Mouse (Mus musculus): ENCODE measurements around the gene Cluh.

Gene Cluh

GRCm38 (mm10) chr11:74649095-74649646, at the start of gene Cluh:
Cluh (plus strand) TSS chr11:74649495.
- DNase-seq (ENCODE audit: low read depth), result peak; percentile 93

- no peak for DNase-seq (ENCODE audit: low read depth)
Observed at GRCm38 (mm10) chr11:74602286-74602685, 47.0 kb upstream of the Cluh start.

- DNase-seq (ENCODE audit: low read depth), result no peak
Observed at GRCm38 (mm10) chr11:74610068-74610467, 39.2 kb upstream of the Cluh start.

- no peak for DNase-seq (ENCODE audit: low read depth)
Observed at GRCm38 (mm10) chr11:74610545-74611176, 38.6 kb upstream of the Cluh start, which contains the start of gene Rap1gap2. Rap1gap2 (minus strand) TSS chr11:74610915.

GRCm38 (mm10) chr11:74611437-74611836, 37.9 kb upstream of the Cluh start:
- DNase-seq (ENCODE audit: low read depth), result no peak

DNA sequence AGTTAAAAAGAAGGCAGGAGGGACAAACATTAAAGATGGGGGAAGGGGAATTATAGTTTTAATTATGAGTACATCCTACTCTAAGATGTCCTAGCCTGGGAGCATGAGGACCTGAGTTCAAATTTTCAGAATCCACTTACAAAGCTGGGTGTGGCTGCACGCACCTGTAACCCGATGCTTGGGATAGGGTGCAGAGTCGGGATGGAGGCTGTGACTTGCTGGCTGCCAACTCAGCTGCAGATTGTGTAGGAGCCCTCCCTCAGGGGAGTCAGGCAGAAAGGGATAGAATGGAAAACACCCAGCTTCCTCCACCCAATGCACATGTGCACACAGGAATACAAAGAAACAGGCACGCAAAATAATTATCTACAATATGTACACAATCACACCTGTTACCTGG, 35.9 kb upstream of the Cluh start:
- DNase-seq (ENCODE audit: low read depth), result no peak

GRCm38 (mm10) chr11:74615571-74615970, 33.7 kb upstream of the Cluh start:
- DNase-seq (ENCODE audit: low read depth), result no peak

GRCm38 (mm10) chr11:74619201-74619955, 29.9 kb upstream of the Cluh start, which contains the start of gene Ccdc92b:
Ccdc92b (plus strand) TSS chr11:74619605.
- peak; percentile 65 for DNase-seq (ENCODE audit: low read depth)

DNA sequence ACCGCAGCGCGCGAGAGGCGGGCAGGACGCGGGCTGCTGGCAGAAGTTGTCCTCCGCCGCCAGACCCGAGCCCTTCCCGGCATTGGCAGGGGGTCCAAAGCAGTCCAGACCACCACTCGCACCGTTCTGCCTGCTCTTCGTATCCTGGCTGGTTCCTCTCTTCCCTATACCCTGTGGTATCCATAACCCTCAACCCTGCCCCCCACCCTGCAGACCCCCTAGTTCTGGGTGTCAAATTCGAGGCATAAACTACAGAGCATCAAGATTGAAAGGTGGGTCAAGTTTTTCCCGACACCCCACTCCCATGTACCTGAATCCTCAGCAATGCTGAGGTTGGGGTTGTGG, 29.4 kb upstream of the Cluh start:
- DNase-seq (ENCODE audit: low read depth), result no peak

- no peak for DNase-seq (ENCODE audit: low read depth)
Observed at GRCm38 (mm10) chr11:74621974-74622669, 27.2 kb upstream of the Cluh start.

DNA sequence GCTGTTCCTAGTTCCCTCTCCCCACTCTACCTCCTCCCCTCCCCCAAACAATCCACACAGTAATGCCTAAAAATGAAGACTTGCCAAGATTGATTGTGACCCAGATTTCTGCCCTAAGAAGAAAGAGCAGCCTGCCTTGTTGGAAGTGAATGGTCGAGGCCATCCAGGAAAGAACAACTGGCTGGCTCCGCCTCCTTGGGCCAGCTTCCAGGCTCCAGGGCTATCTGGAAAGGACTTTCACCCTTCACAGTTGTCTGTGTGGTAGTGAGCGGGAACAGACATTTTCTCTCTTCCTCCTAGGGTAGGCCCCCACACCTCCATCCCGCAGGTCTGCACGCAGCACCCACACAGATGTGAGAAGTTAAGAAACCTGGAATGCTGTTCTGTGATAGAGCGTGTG, 25.6 kb upstream of the Cluh start:
- DNase-seq (ENCODE audit: low read depth), result no peak

GRCm38 (mm10) chr11:74625333-74625732, 24.0 kb upstream of the Cluh start:
- DNase-seq (ENCODE audit: low read depth), result no peak

GRCm38 (mm10) chr11:74627481-74627880, 21.8 kb upstream of the Cluh start:
- DNase-seq (ENCODE audit: low read depth), result no peak

- no peak for DNase-seq (ENCODE audit: low read depth)
Observed at GRCm38 (mm10) chr11:74631880-74632789, 17.2 kb upstream of the Cluh start.

- peak; percentile 87 for DNase-seq (ENCODE audit: low read depth)
Observed at GRCm38 (mm10) chr11:74634490-74635275, 14.6 kb upstream of the Cluh start.

- DNase-seq (ENCODE audit: low read depth), result no peak
Observed at GRCm38 (mm10) chr11:74637486-74637885, 11.8 kb upstream of the Cluh start.

DNA sequence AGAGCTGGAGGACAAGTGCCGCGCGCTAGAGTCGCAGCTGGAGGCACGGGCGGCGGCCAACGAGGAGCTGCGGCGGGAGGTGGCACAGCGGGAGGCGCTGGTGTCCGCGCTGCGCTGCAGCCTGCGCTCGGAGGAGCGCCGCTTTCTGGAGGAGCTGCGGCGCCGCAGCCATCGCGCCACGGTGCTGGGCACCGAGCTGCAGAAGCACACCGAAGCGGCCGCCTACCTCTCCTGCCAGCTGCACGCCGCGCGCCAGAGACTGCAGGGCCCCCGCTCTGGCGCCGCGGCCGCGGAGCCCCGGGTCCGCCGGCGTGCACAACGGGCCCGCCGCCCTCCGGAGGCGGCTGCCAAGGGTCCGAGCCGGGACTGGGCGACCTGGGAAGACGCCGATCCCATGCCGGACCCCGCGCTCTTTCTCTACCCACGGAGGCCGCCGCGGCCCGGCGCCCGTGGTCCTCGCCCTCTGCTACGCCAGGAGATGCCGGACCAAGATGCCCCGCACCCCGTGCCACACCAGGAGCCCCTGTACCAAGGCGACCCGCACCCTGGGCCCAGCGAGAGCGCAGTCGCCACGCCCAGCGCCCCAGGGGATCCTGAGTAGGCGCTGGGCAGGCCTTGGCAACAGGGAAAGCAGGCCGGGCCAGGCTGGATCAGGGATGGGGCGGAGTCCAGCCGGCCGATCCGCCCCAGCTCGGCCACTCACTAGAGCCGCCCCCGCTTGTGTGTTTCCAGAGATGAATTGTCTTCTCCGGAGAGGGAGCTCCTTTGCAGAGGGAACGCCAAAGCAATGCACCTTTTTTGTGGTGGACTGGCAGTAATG, 11.1 kb upstream of the Cluh start:
- DNase-seq (ENCODE audit: low read depth), result peak; percentile 60

GRCm38 (mm10) chr11:74638791-74639411, 10.4 kb upstream of the Cluh start:
- no peak for DNase-seq (ENCODE audit: low read depth)

- DNase-seq (ENCODE audit: low read depth), result no peak
Observed at GRCm38 (mm10) chr11:74639628-74640027, 9.7 kb upstream of the Cluh start.

Measured in naive thymus-derived CD4-positive, alpha-beta T cell, adult 2 months (primary cell).